Mouse (Mus musculus) splenic B cell, adult 2 months (primary cell): ENCODE data around the gene Tuba4a.
"Not testable (repeated sequence)": the region's sequence is repeated elsewhere in the genome, so short reads cannot be mapped to it uniquely, and the experiment has no call there.

Experiments
- DNase-seq: peaks from one replicate; pipeline ENCODE4 v3.0.0-alpha.2; 2011; ENCODE audit warnings: low read depth, low spot score
- H3K27me3 ChIP-seq: 2 replicates; pipeline ENCODE4 v1.6.1; 2012; ENCODE audit warnings: mild to moderate bottlenecking, low read length, moderate library complexity, mixed read lengths; ENCODE audit not compliant: control insufficient read depth, poor library complexity, insufficient read depth, severe bottlenecking
- H3K36me3 ChIP-seq: 2 replicates; pipeline ENCODE4 v1.6.1; 2012; ENCODE audit warnings: mild to moderate bottlenecking, low read length, moderate library complexity, mixed read lengths; ENCODE audit not compliant: control insufficient read depth, poor library complexity, insufficient read depth, severe bottlenecking

Tuba4a gene

DNA sequence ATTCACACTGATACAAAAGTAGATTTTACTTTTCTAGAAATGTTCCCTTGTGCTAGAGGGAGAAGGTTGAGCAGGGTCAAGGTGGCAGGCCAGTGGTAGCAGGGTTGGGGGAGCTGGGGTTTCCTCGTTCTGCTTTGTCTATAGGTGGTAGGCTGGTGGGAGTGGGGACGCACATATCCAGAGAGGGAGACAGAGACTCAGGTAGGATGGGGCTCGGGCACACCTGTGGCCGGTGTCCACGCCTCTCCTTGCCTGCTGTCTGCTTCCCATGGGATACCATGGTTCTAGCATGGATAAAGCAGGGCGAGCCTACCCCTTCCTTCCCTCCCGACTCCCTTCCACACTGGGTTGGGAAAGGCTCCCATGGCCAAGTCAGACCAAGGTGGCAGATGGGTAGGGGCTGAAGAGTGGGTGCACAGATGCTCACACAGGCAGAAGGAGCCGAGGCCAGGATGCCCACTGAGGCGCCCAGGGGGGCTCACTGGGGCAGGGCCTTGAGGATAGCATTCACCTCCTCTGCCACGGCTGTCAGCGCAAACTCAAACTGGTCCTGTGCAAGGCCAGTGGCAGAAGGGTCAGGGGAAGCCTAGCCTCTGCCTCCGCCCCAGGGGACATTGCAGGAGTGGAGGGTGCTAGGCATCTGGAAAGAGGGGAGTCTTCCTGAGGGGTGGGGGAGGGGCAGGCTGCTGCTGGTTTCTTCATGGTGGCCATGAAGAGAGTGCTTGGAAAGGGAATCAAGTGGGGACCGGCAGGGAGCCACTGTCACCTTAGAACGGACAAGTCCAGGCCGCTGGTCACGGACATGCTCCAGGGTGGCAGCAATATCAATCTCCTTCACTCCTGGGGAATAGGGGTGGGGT is 27.6 kb upstream of the Tuba4a start:
- no peak for DNase-seq
- Histone ChIP-seq H3K36me3 (no peaks in the 10 kb centered on the region; the same call in 1 of the 2 replicates), H3K27me3 (no peaks in the 10 kb centered on the region)

DNA sequence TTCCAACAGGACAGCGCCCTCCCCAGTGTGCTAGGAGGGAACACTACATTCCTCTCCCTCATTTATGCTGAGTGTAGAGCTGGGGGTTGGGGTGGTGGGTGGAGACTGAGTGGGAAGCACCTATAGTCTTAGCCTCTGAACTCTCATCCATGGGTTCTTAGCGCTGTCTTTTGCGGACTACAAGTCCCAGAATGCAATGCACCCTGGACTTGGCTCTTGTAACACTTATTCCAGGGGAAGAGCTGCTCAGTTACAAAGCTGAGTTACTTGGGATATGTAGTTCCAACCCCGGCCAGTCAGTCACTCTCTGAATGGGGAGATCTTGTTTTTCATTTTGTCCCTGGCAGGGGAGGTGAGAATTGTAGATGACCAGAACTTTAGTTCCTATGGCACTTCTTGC is 25.2 kb upstream of the Tuba4a start:
- Histone ChIP-seq H3K36me3 (no peaks in the 10 kb centered on the region; the same call in 1 of the 2 replicates), H3K27me3 (no peaks in the 10 kb centered on the region)
- peak; percentile 61 for DNase-seq

DNA sequence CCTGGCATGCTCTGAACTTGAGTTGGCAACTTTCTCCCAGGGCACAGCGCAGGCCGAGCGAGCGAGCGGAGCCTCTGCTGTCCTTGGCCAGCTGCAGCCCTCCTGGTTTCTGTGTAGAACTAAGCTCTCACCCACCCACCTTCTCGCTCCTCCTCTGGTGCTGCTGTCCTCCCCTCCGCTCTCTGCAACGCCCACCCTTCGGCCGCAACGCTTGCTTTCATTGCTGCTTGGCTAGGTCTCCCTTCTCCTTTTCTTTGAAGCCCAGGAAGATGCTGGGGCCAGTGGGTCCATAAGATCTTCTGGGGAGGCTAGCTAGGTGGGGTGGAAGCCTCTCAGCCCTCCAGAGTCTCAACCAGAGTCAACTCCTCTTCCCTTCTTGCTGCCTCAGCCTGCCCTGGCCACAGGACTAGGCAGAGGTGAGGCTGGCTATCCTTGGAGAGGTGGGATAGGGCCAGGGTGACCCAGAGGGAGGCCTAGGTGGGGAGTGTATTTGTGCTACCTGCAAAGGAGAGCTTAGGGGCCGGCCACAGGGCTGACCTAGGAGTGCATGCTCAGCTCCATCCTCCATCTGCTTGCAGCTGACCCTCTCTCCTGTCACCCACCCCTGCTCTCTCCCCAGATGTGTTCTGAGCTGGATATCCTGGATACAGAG is 24.6 kb upstream of the Tuba4a start:
- DNase-seq, result no peak

DNA sequence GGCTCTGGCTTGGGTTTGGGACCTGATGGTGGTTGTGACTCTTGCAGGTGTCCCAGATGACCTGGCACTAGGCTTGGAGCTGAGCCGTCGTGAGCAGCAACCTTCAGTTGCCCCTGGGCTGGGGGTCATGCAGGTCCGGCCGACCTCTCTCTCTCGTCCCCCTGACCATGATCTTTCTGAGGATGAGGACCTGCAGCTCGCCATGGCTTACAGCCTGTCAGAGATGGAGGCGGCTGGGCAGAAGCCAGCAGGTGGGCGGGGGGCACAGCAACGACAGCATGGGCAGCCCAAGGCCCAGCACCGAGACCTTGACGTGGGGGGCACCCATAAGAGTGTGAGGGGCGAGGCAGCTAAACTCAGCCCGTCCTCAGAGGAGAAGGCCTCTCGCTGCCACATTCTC is 23.7 kb upstream of the Tuba4a start:
- DNase-seq, result no peak
- no peaks in the 10 kb centered on the region for H3K27me3 ChIP-seq
- peaks cover 2% of the 10 kb centered on the region; the same call in 1 of the 2 replicates for H3K36me3 ChIP-seq

More for the DNA sequence above, 24.6 kb upstream of the Tuba4a start:
- Histone ChIP-seq H3K36me3 (peaks cover 2% of the 10 kb centered on the region; the same call in 1 of the 2 replicates), H3K27me3 (no peaks in the 10 kb centered on the region)

DNA sequence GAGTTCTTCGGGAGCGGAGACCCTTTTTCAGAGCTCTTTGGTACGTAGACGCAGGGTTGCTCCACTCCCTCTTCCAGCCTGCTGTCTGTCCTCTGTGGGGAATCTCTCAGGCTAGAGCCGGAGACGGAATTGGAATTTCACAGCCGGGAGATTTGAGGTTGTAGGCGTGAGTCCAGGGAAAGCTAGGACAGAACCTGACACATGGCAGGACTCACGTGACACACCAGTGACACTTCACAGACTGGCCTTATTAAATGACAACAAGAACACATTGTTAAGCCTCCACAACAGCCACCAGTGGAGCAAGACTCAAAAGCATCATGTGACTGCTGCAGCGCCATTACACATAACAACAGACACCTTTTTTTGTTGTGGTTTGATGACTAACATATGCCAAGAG is 19.9 kb upstream of the Tuba4a start:
- DNase-seq, result no peak
- H3K27me3 ChIP-seq, result no peaks in the 10 kb centered on the region
- H3K36me3 ChIP-seq, result peaks cover 2% of the 10 kb centered on the region; the same call in 1 of the 2 replicates

DNA sequence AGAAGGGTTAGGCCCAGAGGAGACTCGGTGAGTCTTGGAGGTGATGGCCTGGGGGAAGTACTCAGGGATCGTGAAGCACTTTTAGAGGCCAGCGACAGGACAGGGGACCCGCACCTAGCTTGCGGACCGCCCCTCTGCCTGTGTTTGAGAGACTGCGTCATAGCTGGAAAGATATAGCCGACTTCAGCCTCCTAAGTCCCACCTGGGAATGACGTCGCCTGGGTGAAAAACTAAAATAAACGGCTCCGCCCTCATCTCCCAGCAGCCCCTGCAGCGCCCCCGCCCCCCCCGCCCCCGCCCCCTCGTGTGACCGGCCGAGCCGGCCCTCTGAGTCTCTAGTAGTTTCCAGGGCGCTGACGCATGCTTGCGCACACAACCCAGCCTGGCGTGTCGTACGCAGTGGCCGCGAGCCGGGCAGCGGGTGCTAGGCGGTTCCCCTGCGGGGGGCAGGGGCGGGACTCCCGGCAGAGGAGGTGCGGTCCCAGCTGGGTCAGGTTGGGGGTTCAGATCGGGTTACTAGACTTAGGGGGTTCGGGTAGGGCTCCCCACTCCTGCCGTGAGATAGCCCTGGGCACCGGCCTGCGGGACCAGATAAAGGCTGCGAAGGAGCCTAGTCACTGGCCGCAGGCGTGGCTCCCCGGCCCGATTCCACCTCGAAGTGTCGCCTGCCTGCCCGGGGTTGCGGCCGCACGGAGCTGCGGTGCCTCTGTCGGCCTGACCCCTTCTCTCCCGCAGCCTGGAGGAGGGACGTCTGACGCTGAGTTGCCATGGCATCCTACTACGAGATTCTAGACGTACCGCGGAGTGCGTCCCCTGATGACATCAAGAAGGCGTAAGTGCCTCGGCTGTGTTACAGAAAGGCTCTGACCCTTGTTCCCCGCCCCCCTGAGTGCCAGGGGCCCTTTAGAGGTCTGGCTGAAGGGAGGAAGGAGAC is 16.7 kb upstream of the Tuba4a start, which contains the start of gene Dnajb2:
Gene Dnajb2, plus strand, starts transcription at position 290 of the 934 bp plus-strand sequence.
- DNase-seq, result peak; percentile 96
- H3K36me3 ChIP-seq, result peaks cover 2% of the 10 kb centered on the region; the same call in 1 of the 2 replicates

DNA sequence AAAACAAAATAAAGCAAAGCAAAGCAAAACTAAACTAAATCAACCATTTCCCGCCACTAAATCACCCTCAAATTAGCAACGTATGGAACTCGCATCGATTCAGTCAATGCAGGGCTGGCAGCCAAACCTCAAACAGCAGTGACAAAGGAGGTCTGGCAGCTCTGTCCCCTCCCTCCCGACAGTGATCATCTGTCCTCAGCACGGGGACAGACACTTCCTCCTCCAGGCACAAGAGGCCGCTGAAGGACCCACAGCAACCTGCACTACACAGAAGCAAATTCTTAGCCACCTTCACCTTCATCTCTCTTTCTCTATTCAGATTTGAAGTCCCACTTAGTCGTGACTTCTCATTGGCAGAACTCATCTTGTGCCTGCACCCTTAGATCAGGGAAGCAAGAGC is 14.9 kb upstream of the Tuba4a start:
- DNase-seq, result peak; percentile 89
- Histone ChIP-seq H3K27me3 (no peaks in the 10 kb centered on the region), H3K36me3 (peaks cover 2% of the 10 kb centered on the region; the same call in 1 of the 2 replicates)

More for the DNA sequence above, 16.7 kb upstream of the Tuba4a start, which contains the start of gene Dnajb2:
- no peaks in the 10 kb centered on the region for H3K27me3 ChIP-seq

DNA sequence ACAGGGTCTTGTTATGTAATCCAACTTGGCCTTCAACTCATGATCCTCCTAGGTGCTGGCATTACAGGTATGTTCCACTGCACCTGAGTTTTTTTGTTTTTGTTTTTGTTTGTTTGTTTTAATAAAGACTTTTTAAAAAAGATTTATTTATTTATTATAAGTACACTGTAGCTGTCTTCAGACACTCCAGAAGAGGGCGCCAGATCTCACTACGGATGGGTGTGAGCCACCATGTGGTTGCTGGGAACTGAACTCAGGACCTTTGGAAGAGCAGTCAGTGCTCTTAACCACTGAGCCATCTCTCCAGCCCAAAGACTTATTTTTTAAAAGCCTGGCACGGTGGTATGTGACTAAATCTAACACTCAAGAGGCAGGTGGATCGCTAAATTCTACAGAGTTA is 12.8 kb upstream of the Tuba4a start:
- H3K27me3 ChIP-seq, DNase-seq, H3K36me3 ChIP-seq: not testable (repeated sequence)

DNA sequence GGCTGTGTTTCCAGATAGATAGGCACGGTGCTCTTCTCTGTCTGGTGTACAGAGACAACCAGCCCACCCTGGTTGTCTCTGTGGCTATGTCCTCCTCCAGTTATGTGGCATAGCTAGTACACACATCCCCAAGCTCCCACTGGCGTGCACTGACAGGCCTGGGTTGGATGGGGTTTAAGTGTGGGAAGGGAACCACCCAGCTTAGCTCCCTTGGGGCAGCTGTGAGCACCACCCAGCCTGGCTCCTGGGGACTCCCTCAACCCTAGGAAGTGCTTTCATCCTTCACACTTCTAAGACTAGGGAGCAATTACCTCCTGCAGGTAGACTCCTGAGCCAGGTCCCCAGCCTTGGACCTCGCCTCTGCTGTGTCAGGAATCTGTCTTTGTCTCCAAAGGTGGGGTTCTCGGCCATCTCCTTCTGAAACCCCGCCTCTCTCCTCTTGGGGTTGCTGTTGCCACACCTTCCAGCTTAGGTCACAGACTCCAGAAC is 12.0 kb upstream of the Tuba4a start, which contains the start of gene A630095N17Rik:
Gene A630095N17Rik, minus strand, starts transcription at position 439 of the 489 bp plus-strand sequence.
- H3K36me3 ChIP-seq, result no peaks in the 10 kb centered on the region
- no peak for DNase-seq
- no peaks in the 10 kb centered on the region for H3K27me3 ChIP-seq

DNA sequence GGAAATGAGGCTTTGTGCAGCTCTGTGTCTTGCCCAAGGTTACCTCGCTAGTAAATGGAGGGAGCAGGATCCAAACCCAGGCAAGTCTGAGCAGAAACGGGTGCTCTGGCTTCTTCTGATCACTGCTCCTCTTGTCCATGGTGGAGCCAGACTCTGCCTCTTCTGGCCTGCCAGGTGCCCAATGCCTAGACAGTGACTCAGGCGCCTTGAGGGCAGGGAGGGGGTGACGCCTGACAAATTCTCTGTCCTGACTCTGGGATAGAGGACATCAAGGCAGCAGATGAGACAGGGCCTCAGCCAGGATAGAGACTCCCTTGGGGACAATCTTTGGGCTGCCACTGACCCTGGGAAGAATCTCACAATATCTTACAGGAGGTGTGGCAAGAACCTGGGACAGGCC is 11.6 kb upstream of the Tuba4a start:
- Histone ChIP-seq H3K27me3 (no peaks in the 10 kb centered on the region), H3K36me3 (no peaks in the 10 kb centered on the region)
- no peak for DNase-seq

DNA sequence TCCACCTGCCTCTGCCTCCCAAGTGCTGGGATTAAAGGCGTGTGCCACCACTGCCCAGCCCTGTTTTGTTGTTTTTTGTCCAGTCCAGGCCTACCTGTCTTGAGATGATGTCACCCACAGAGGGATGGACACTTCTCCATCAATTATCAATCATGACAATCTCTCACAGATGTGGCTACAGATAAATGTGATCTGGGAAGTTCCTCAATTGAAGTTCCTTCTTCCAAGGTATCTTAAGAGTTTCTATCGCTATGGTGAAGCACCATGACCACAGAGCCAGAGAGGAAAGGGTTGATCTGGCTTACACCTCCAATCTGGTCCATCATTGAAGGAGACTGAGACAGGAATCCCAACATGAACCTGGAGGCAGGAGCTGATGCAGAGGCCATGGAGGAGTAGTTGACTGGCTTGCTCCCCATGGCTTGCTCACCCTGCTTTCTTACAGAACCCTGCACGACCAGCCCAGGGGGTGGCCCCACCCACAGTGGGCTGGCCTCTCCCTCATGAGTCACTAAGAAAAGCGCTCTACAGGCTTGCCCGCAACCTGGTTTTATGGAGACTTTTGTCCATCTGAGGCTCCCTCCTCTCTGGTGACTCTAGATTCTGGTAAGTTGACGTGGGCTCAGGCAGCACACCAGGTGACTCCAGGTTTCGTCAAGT is 10.8 kb upstream of the Tuba4a start:
- DNase-seq, result no peak
- Histone ChIP-seq H3K27me3 (no peaks in the 10 kb centered on the region), H3K36me3 (no peaks in the 10 kb centered on the region)

DNA sequence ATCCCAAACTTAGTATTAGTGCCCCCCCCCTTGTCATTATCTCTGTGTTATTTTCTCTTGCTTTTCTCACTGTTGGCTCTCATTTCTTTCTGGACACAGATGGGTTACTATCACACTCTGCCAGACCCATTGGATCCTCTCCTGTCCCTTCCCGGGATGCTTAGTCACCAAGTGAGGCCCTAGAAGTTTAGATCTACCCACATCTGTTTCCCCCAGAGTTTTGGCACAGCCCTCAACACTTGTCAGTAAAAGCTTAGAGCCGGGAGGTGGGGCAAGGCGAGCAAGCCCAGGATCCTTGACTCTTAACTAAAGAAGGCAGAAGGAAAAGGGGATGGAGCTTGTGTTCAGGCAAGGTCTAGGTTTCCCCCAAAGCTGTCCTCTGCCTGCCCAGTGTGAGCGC is 9.5 kb upstream of the Tuba4a start:
- Histone ChIP-seq H3K36me3 (no peaks in the 10 kb centered on the region), H3K27me3 (no peaks in the 10 kb centered on the region)
- DNase-seq, result no peak

DNA sequence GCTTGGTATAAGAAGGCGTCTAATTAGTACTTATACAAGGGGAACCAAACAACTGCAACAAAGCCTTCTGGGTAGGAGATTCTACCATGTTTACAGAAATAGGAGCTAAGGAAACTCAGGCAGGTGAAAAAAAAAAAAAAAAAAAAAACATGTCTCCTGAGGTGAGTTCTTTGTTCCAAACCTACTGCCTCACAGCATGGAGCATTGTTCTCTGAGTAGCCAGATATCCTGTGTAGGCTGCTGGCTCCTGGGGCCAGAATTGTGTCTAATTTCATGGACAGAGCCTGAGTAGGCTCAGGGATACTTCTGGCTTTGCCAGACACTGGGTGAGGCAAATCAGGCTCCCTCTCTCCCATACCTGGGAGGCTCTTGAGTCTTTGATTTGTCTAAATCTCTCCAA is 8.0 kb upstream of the Tuba4a start:
- no peak for DNase-seq
- H3K36me3 ChIP-seq, result no peaks in the 10 kb centered on the region
- no peaks in the 10 kb centered on the region for H3K27me3 ChIP-seq

DNA sequence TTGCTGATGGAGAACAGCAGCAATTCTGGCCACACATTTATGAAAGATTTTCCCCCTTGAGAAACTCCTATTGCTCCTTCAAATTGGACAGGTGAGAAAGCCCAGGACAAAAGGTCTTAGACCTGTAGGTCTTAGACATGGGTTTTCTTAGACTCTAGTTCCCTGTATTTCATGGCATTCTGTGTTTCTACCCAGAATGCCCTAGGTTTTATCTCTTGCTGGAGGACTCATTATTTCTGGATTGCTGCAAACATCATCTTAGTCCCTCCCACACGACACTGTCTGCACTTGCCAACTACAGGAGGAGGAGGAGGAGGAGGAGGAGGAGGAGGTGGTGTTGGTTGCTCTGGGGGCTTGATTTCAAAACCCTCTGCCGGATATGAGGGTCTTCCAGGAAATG is 6.5 kb upstream of the Tuba4a start:
- Histone ChIP-seq H3K27me3 (no peaks in the 10 kb centered on the region), H3K36me3 (no peaks in the 10 kb centered on the region)
- DNase-seq, result no peak
